Mouse (Mus musculus): ENCODE measurements around the gene Acvrl1. TPM values are rescaled to one million over a fixed set of nuclear protein-coding genes. Genes with fewer than 3 reads are reported as not detected.

Acvrl1 gene
- 62.2 and 66.7 TPM in 2 replicates for polyA plus RNA-seq (2012; rRNA removed)

GRCm38 (mm10) chr15:101128181-101129089 lies at the start of gene Acvrl1:
TSS of gene Acvrl1 (plus strand) at chr15:101128522.

GRCm38 (mm10) chr15:101115511-101116110 lies 12.7 kb upstream of the Acvrl1 start, which contains the start of gene Ankrd33:
TSS of gene Ankrd33 (plus strand) at chr15:101115755.

GRCm38 (mm10) chr15:101173421-101174211 lies 45.3 kb downstream of the Acvrl1 start, which contains the start of gene Acvr1b:
TSS of gene Acvr1b (plus strand) at chr15:101174067.

Other genes with a start within 250 kb of the Acvrl1 start
- gene Gm47841, start 81.1 kb upstream of the Acvrl1 start, polyA plus RNA-seq (2012; rRNA removed) = 0.44 and 1.4 TPM in 2 replicates
- 14.2 and 22.2 TPM in 2 replicates for gene Fignl2, start 50.0 kb upstream of the Acvrl1 start, polyA plus RNA-seq (2012; rRNA removed)
- not detected in 2 replicates for gene Ankrd33, start 12.8 kb upstream of the Acvrl1 start, polyA plus RNA-seq (2012; rRNA removed)
- gene Acvr1b, start 45.5 kb downstream of the Acvrl1 start, polyA plus RNA-seq (2012; rRNA removed) = 27.6 and 30.0 TPM in 2 replicates
- gene Grasp, start 95.7 kb downstream of the Acvrl1 start, polyA plus RNA-seq (2012; rRNA removed) = 50.3 and 58.7 TPM in 2 replicates
- 57.1 and 60.0 TPM in 2 replicates for gene Nr4a1, start 125.7 kb downstream of the Acvrl1 start, polyA plus RNA-seq (2012; rRNA removed)
- gene Atg101, start 155.8 kb downstream of the Acvrl1 start, polyA plus RNA-seq (2012; rRNA removed) = 46.9 and 53.2 TPM in 2 replicates
- gene 6030408B16Rik, start 164.7 kb downstream of the Acvrl1 start, polyA plus RNA-seq (2012; rRNA removed) = 26.0 and 29.6 TPM in 2 replicates
- gene Krt80, start 241.6 kb downstream of the Acvrl1 start, polyA plus RNA-seq (2012; rRNA removed) = 7.2 and 7.8 TPM in 2 replicates